Mouse (Mus musculus) forebrain, postnatal 0 days (tissue): Measurements from ENCODE around the gene Neurl1a. TPM values are rescaled to one million over a fixed set of nuclear protein-coding genes. Genes with fewer than 3 reads are reported as not detected.
A peak's percentile ranks its signal among the peaks of the same experiment; 100 is the strongest.

ENCODE experiments used
- ATAC-seq: fragments of 200-750 bp; cut with Nextera tagmentation; 2 replicates; pipeline ENCODE4 v1.8.0; 2017; ENCODE audit warnings: mild to moderate bottlenecking, moderate library complexity
- DNase-seq: peaks from one replicate; pipeline ENCODE4 v3.0.0-alpha.2; 2015
- H3K27ac ChIP-seq: fragments of 300-500 bp; sonication (generic); 2 replicates; pipeline ENCODE4 v1.5.1; 2014; ENCODE audit warnings: low read depth, mild to moderate bottlenecking, antibody characterized with exemption, low read length, moderate library complexity, mixed read lengths
- H3K27me3 ChIP-seq: fragments of 300-500 bp; sonication (generic); 2 replicates; pipeline ENCODE4 v1.6.1; 2014; ENCODE audit warnings: mild to moderate bottlenecking, low read length, mixed read lengths; ENCODE audit not compliant: insufficient read depth
- H3K36me3 ChIP-seq: fragments of 300-500 bp; sonication (generic); 2 replicates; pipeline ENCODE4 v1.6.1; 2014; ENCODE audit warnings: mild to moderate bottlenecking, moderate library complexity; ENCODE audit not compliant: insufficient read depth
- H3K4me1 ChIP-seq: fragments of 300-500 bp; sonication (generic); 2 replicates; pipeline ENCODE4 v1.6.1; 2014; ENCODE audit warnings: antibody characterized with exemption; ENCODE audit not compliant: insufficient read depth
- H3K4me2 ChIP-seq: fragments of 300-500 bp; sonication (generic); 2 replicates; pipeline ENCODE4 v1.6.1; 2014; ENCODE audit warnings: low read depth, mild to moderate bottlenecking, moderate library complexity
- H3K4me3 ChIP-seq: fragments of 300-500 bp; sonication (generic); 2 replicates; pipeline ENCODE4 v1.5.1; 2014; ENCODE audit warnings: low read depth, low read length, mixed read lengths
- H3K9ac ChIP-seq: fragments of 300-500 bp; sonication (generic); 2 replicates; pipeline ENCODE4 v1.6.1; 2014; ENCODE audit warnings: mild to moderate bottlenecking
- H3K9me3 ChIP-seq: fragments of 300-500 bp; sonication (generic); 2 replicates; pipeline ENCODE4 v1.6.1; 2016; ENCODE audit warnings: low read length
- CTCF ChIP-seq: sonication (generic); IDR thresholded peaks from 2 replicates; pipeline ENCODE4 v1.5.1; 2016; ENCODE audit warnings: antibody characterized with exemption, control low read depth, low read depth
- WGBS: fragments of 180-500 bp; shearing (Covaris S2); extraction: QIAGEN DNeasy Blood & Tissue Kit; methylation state at CpG from one replicate; pipeline ENCODE4 v1.1.7; 2014; 5-methylcytosine and 5-hydroxymethylcytosine counted together
- polyA plus RNA-seq: library from polyadenylated mRNA; unstranded; fragments of >200 nt; fragmentation: Nextera tagmentation; extraction: Ambion mirVana; gene quantifications from 2 replicates; pipeline ENCODE4 v1.2.1, GENCODE M21; 2015
- total RNA-seq: library from RNA; depleted of rRNA; stranded (reverse); fragments of >200 nt; gene quantifications from 2 replicates; pipeline ENCODE4 v1.2.3, GENCODE M21; 2014

Neurl1a gene
- total and polyA plus RNA-seq, 2 experiments from 2014 or later, result 15.7 to 52.1 TPM

- H3K36me3 ChIP-seq, result no peaks in the 10 kb centered on the region
- H3K4me3 ChIP-seq, result peak overlapping the region; percentile 75
- 1% methylated on average over 42 of the region's 42 CpGs for WGBS
- H3K9me3 ChIP-seq, result no peaks in the 10 kb centered on the region
- H3K27ac ChIP-seq, result peak overlapping the region; percentile 83
- ATAC-seq, result peak; percentile 53
- peak overlapping the region; percentile 88 for H3K4me2 ChIP-seq
- H3K4me1 ChIP-seq, result peaks cover 2% of the 10 kb centered on the region; the same call in 1 of the 2 replicates
- DNase-seq, result peak; percentile 43
- peak overlapping the region; percentile 64 for H3K9ac ChIP-seq
- 0 out of 2 replicates have a peak, but pooled peaks have one; percentile 4 for TF ChIP-seq CTCF
- H3K27me3 ChIP-seq, result no peaks in the 10 kb centered on the region; the same call in 1 of the 2 replicates
Measured at GRCm38 (mm10) chr19:47179272-47179809, 721 bp downstream of the Neurl1a start.

DNA sequence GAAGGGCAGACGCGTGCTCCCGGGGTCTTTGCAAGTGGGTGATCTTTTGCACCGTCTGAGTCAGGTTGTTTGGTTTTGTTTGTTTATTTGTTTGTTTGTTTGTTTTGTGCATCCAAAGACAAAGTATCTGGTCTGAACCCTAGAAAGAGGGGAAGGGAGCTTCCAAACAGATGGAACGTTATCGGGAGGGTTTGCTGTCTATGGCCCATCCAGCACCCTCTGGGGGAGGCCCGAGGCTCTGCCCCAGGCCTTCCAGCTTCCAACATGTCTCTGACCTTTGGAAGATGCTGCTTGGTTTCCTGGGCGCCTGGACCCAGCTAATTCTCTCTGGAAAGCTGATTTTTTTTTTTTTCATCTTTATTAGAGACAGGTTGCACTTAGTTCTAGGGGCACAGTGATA lies 1.4 kb downstream of the Neurl1a start:
- Histone ChIP-seq H3K27ac (no peak overlapping the region), H3K4me1 (peaks cover 2% of the 10 kb centered on the region; the same call in 1 of the 2 replicates), H3K4me3 (peak overlapping the region; percentile 75), H3K9ac (peak overlapping the region; percentile 64), H3K9me3 (no peaks in the 10 kb centered on the region), H3K27me3 (no peaks in the 10 kb centered on the region; the same call in 1 of the 2 replicates), H3K36me3 (no peaks in the 10 kb centered on the region), H3K4me2 (peak overlapping the region; percentile 88)
- WGBS, result 12% methylated on average over 8 of the region's 8 CpGs
- no peak for ATAC-seq
- TF ChIP-seq CTCF, result no peak
- no peak for DNase-seq

DNA sequence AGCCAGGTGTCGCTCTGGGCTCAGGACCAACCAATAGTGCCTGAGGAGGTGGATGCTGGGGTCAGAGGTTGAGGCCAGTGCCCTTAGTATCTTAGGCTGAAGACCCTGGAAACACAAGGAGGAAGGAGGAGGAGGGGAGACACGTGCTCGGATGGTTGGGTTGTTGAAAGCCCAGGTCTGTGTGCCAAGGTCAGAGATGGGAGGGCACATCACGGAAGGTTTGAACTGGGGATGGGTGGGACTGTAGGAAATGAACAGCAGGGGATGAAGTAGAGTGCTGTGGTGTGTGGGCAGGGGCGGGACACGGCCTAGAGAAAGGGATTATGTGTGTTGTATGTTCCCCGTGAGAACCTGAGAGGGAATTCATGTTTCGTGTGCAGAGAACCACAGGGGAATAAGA lies 5.6 kb downstream of the Neurl1a start:
- WGBS, result 73% methylated on average over 8 of the region's 8 CpGs
- no peak for ATAC-seq
- TF ChIP-seq CTCF, result no peak

GRCm38 (mm10) chr19:47184736-47185135 lies 6.1 kb downstream of the Neurl1a start:
- Histone ChIP-seq H3K27me3 (no peaks in the 10 kb centered on the region; the same call in 1 of the 2 replicates), H3K9me3 (no peaks in the 10 kb centered on the region), H3K27ac (no peak overlapping the region), H3K36me3 (no peaks in the 10 kb centered on the region), H3K4me2 (no peak overlapping the region), H3K4me3 (no peak overlapping the region), H3K4me1 (no peaks in the 10 kb centered on the region), H3K9ac (no peak overlapping the region)
- DNase-seq (no peak), ATAC-seq (no peak)
- TF ChIP-seq CTCF, result no peak
- WGBS, result 52% methylated on average over 4 of the region's 4 CpGs

More for the DNA sequence above, 5.6 kb downstream of the Neurl1a start:
- H3K9ac ChIP-seq, result no peak overlapping the region
- H3K4me3 ChIP-seq, result no peak overlapping the region
- no peaks in the 10 kb centered on the region for H3K9me3 ChIP-seq
- DNase-seq, result no peak
- no peaks in the 10 kb centered on the region; the same call in 1 of the 2 replicates for H3K27me3 ChIP-seq
- H3K27ac ChIP-seq, result no peak overlapping the region
- no peak overlapping the region for H3K4me2 ChIP-seq
- H3K36me3 ChIP-seq, result no peaks in the 10 kb centered on the region
- H3K4me1 ChIP-seq, result no peaks in the 10 kb centered on the region

- no peak overlapping the region for H3K9ac ChIP-seq
- no peak overlapping the region for H3K27ac ChIP-seq
- no peaks in the 10 kb centered on the region for H3K27me3 ChIP-seq
- no peak for DNase-seq
- H3K9me3 ChIP-seq, result no peaks in the 10 kb centered on the region
- no peak overlapping the region for H3K4me3 ChIP-seq
- no peak for TF ChIP-seq CTCF
- no peak overlapping the region for H3K4me2 ChIP-seq
- no peaks in the 10 kb centered on the region for H3K36me3 ChIP-seq
- ATAC-seq, result peak; percentile 18; the same call in 1 of the 2 replicates
- 42% methylated on average over 15 of the region's 15 CpGs for WGBS
- no peaks in the 10 kb centered on the region for H3K4me1 ChIP-seq
Measured at GRCm38 (mm10) chr19:47186514-47187275, 8.1 kb downstream of the Neurl1a start.

GRCm38 (mm10) chr19:47188515-47189128 lies 10.0 kb downstream of the Neurl1a start:
- Histone ChIP-seq H3K4me3 (no peak overlapping the region), H3K9ac (no peak overlapping the region), H3K4me2 (no peak overlapping the region), H3K27ac (no peak overlapping the region), H3K9me3 (no peaks in the 10 kb centered on the region), H3K4me1 (no peaks in the 10 kb centered on the region), H3K36me3 (no peaks in the 10 kb centered on the region), H3K27me3 (no peaks in the 10 kb centered on the region)
- peak; percentile 29 for DNase-seq
- peak; percentile 83 for ATAC-seq
- WGBS, result 53% methylated on average over 11 of the region's 11 CpGs
- TF ChIP-seq CTCF, result no peak

DNA sequence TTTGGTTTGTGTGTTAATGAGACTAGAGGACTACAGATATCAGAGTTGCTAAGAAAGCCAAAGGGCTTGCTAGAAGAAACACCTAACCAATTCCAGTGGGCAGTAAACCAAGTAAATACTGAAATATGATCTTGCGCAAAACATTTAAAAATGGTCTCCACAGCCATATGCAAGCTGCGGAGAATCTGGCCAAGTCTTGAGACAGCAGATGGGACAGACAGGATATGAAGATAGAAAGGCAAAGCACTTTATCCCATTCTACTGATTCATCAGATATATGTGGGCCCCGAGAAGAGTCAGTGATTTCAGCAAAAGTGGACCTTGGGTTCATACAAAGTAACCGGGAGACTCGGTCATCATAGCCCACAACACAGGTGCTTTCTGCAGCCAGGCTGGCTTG lies 13.5 kb downstream of the Neurl1a start:
- Histone ChIP-seq H3K9me3 (no peaks in the 10 kb centered on the region), H3K4me1 (no peaks in the 10 kb centered on the region), H3K4me3 (no peak overlapping the region), H3K4me2 (no peak overlapping the region), H3K27me3 (no peaks in the 10 kb centered on the region), H3K27ac (no peak overlapping the region), H3K36me3 (no peaks in the 10 kb centered on the region), H3K9ac (no peak overlapping the region)
- peak; percentile 36 for DNase-seq
- 81% methylated on average over 5 of the region's 5 CpGs for WGBS
- TF ChIP-seq CTCF, result no peak
- no peak for ATAC-seq
